Mouse (Mus musculus) stomach, embryonic 15.5 days (tissue): Measurements from ENCODE around the gene Prss23. TPM values are rescaled to one million over a fixed set of nuclear protein-coding genes. Genes with fewer than 3 reads are reported as not detected.

ENCODE experiments used
- ATAC-seq: fragments of 200-750 bp; cut with Nextera tagmentation; 2 replicates; pipeline ENCODE4 v1.8.0; 2017; ENCODE audit warnings: low read depth, moderate number of reproducible peaks, moderate TSS enrichment; ENCODE audit not compliant: insufficient read depth, low FRiP score
- H3K27ac ChIP-seq: fragments of 300-500 bp; sonication (generic); 2 replicates; pipeline ENCODE4 v1.5.1; 2015; ENCODE audit warnings: mild to moderate bottlenecking, inconsistent platforms
- H3K27me3 ChIP-seq: fragments of 300-500 bp; sonication (generic); replicated peaks from 2 replicates; pipeline ENCODE4 v1.6.1; 2015; ENCODE audit warnings: inconsistent platforms
- H3K36me3 ChIP-seq: fragments of 300-500 bp; sonication (generic); 2 replicates; pipeline ENCODE4 v1.6.1; 2015; ENCODE audit warnings: inconsistent platforms
- H3K4me1 ChIP-seq: fragments of 300-500 bp; sonication (generic); 2 replicates; pipeline ENCODE4 v1.6.1; 2015; ENCODE audit warnings: inconsistent platforms
- H3K4me2 ChIP-seq: fragments of 300-500 bp; sonication (generic); 2 replicates; pipeline ENCODE4 v1.6.1; 2015; ENCODE audit warnings: mild to moderate bottlenecking, inconsistent platforms
- H3K4me3 ChIP-seq: fragments of 300-500 bp; sonication (generic); replicated peaks from 2 replicates; pipeline ENCODE4 v1.5.1; 2015; ENCODE audit warnings: inconsistent platforms
- H3K9ac ChIP-seq: fragments of 300-500 bp; sonication (generic); 2 replicates; pipeline ENCODE4 v1.6.1; 2015; ENCODE audit warnings: inconsistent platforms
- H3K9me3 ChIP-seq: fragments of 300-500 bp; sonication (generic); 2 replicates; pipeline ENCODE4 v1.6.1; 2016; ENCODE audit warnings: inconsistent platforms
- WGBS: fragments of 180-500 bp; shearing (Covaris S2); methylation state at CpG from one replicate; pipeline ENCODE4 v1.1.7; 2015; 5-methylcytosine and 5-hydroxymethylcytosine counted together
- polyA plus RNA-seq: library from polyadenylated mRNA; unstranded; fragments of >200 nt; fragmentation: Nextera tagmentation; extraction: Ambion mirVana; gene quantifications from 2 replicates; pipeline ENCODE4 v1.2.1, GENCODE M21; 2015

The Prss23 gene
- 65.8 and 73.6 TPM in 2 replicates for polyA plus RNA-seq

GRCm38 (mm10) chr7:89526731-89527429 lies at the start of gene Prss23:
TSS of gene Prss23 (minus strand) at chr7:89527187.
- Histone ChIP-seq H3K9me3 (no peaks in the 10 kb centered on the region), H3K4me1 (no peaks in the 10 kb centered on the region), H3K27me3 (no peaks in the 10 kb centered on the region), H3K4me2 (no peak within 1 kb of the TSS), H3K36me3 (no peaks in the 10 kb centered on the region), H3K27ac (no peak within 1 kb of the TSS), H3K9ac (no peak within 1 kb of the TSS), H3K4me3 (no peak within 1 kb of the TSS)
- 63% methylated on average over 16 of the region's 16 CpGs for WGBS
- ATAC-seq: no peak

- Histone ChIP-seq H3K9ac (no peak overlapping the region), H3K9me3 (no peaks in the 10 kb centered on the region), H3K4me3 (no peak overlapping the region), H3K4me1 (no peaks in the 10 kb centered on the region), H3K27me3 (no peaks in the 10 kb centered on the region), H3K4me2 (no peak overlapping the region), H3K27ac (no peak overlapping the region), H3K36me3 (no peaks in the 10 kb centered on the region)
- 91% methylated on average over 3 of the region's 3 CpGs for WGBS
- ATAC-seq: no peak
These were observed 49.1 kb upstream of the Prss23 start for GRCm38 (mm10) chr7:89576127-89576526.

- Histone ChIP-seq H3K36me3 (no peaks in the 10 kb centered on the region), H3K4me3 (no peak overlapping the region), H3K27me3 (no peaks in the 10 kb centered on the region), H3K4me2 (no peak overlapping the region), H3K4me1 (0 out of 2 replicates have a peak, but pooled peaks cover 2% of the 10 kb centered on the region), H3K27ac (no peak overlapping the region), H3K9me3 (no peaks in the 10 kb centered on the region), H3K9ac (no peak overlapping the region)
- WGBS: 90% methylated on average over 2 of the region's 2 CpGs
- ATAC-seq: no peak
These were observed 37.6 kb upstream of the Prss23 start for GRCm38 (mm10) chr7:89564569-89564968.

- Histone ChIP-seq H3K4me2 (no peak overlapping the region), H3K27me3 (no peaks in the 10 kb centered on the region), H3K4me1 (0 out of 2 replicates have a peak, but pooled peaks cover 2% of the 10 kb centered on the region), H3K36me3 (no peaks in the 10 kb centered on the region), H3K9me3 (no peaks in the 10 kb centered on the region), H3K9ac (no peak overlapping the region), H3K27ac (no peak overlapping the region), H3K4me3 (no peak overlapping the region)
- WGBS: 78% methylated on average over 2 of the region's 2 CpGs
- no peak for ATAC-seq
These were observed 36.5 kb upstream of the Prss23 start for GRCm38 (mm10) chr7:89563501-89563900.

- no peak for ATAC-seq
- Histone ChIP-seq H3K27ac (no peak overlapping the region), H3K9ac (no peak overlapping the region), H3K4me2 (no peak overlapping the region), H3K27me3 (no peaks in the 10 kb centered on the region), H3K4me1 (0 out of 2 replicates have a peak, but pooled peaks cover 2% of the 10 kb centered on the region), H3K36me3 (no peaks in the 10 kb centered on the region), H3K9me3 (no peaks in the 10 kb centered on the region), H3K4me3 (no peak overlapping the region)
- WGBS: 73% methylated on average over 2 of the region's 2 CpGs
These were observed 35.2 kb upstream of the Prss23 start for GRCm38 (mm10) chr7:89562140-89562539.

- H3K36me3 ChIP-seq: no peaks in the 10 kb centered on the region
- no peaks in the 10 kb centered on the region for H3K27me3 ChIP-seq
- H3K4me3 ChIP-seq: no peak overlapping the region
- ATAC-seq: no peak
- H3K27ac ChIP-seq: no peak overlapping the region
- no peaks in the 10 kb centered on the region for H3K9me3 ChIP-seq
- no peak overlapping the region for H3K9ac ChIP-seq
- 61% methylated on average over 3 of the region's 3 CpGs for WGBS
- H3K4me2 ChIP-seq: no peak overlapping the region
- 0 out of 2 replicates have a peak, but pooled peaks cover 2% of the 10 kb centered on the region for H3K4me1 ChIP-seq
These were observed 34.0 kb upstream of the Prss23 start for GRCm38 (mm10) chr7:89560939-89561338.

- ATAC-seq: no peak
- no peaks in the 10 kb centered on the region for H3K36me3 ChIP-seq
- H3K4me1 ChIP-seq: 0 out of 2 replicates have a peak, but pooled peaks cover 5% of the 10 kb centered on the region
- no peaks in the 10 kb centered on the region for H3K9me3 ChIP-seq
- H3K27ac ChIP-seq: no peak overlapping the region; the same call in 1 of the 2 replicates
- WGBS: 32% methylated on average over 4 of the region's 4 CpGs
- no peak overlapping the region for H3K4me3 ChIP-seq
- no peak overlapping the region for H3K9ac ChIP-seq
- H3K4me2 ChIP-seq: no peak overlapping the region
- no peaks in the 10 kb centered on the region for H3K27me3 ChIP-seq
These were observed 32.6 kb upstream of the Prss23 start for GRCm38 (mm10) chr7:89559633-89560032.

- H3K9ac ChIP-seq: no peak overlapping the region
- no peak for ATAC-seq
- no peaks in the 10 kb centered on the region for H3K27me3 ChIP-seq
- no peaks in the 10 kb centered on the region for H3K9me3 ChIP-seq
- no peak overlapping the region for H3K4me2 ChIP-seq
- no peak overlapping the region; the same call in 1 of the 2 replicates for H3K27ac ChIP-seq
- 0 out of 2 replicates have a peak, but pooled peaks cover 5% of the 10 kb centered on the region for H3K4me1 ChIP-seq
- H3K4me3 ChIP-seq: no peak overlapping the region
- no peaks in the 10 kb centered on the region for H3K36me3 ChIP-seq
- 74% methylated on average over 4 of the region's 4 CpGs for WGBS
These were observed 32.1 kb upstream of the Prss23 start for GRCm38 (mm10) chr7:89559105-89559504.

GRCm38 (mm10) chr7:89558446-89559039 lies 31.6 kb upstream of the Prss23 start:
- Histone ChIP-seq H3K9me3 (no peaks in the 10 kb centered on the region), H3K4me3 (no peak overlapping the region), H3K4me1 (0 out of 2 replicates have a peak, but pooled peaks cover 3% of the 10 kb centered on the region), H3K27ac (no peak overlapping the region), H3K27me3 (no peaks in the 10 kb centered on the region), H3K4me2 (no peak overlapping the region), H3K9ac (no peak overlapping the region), H3K36me3 (no peaks in the 10 kb centered on the region)
- WGBS: 82% methylated on average over 11 of the region's 11 CpGs
- no peak for ATAC-seq

GRCm38 (mm10) chr7:89557056-89557455 lies 30.1 kb upstream of the Prss23 start:
- 80% methylated on average over 5 of the region's 5 CpGs for WGBS
- no peaks in the 10 kb centered on the region for H3K9me3 ChIP-seq
- no peak overlapping the region for H3K4me3 ChIP-seq
- H3K4me2 ChIP-seq: no peak overlapping the region
- H3K4me1 ChIP-seq: 0 out of 2 replicates have a peak, but pooled peaks cover 2% of the 10 kb centered on the region
- ATAC-seq: no peak
- no peaks in the 10 kb centered on the region for H3K36me3 ChIP-seq
- no peaks in the 10 kb centered on the region for H3K27me3 ChIP-seq
- H3K9ac ChIP-seq: no peak overlapping the region
- H3K27ac ChIP-seq: no peak overlapping the region

GRCm38 (mm10) chr7:89556652-89557051 lies 29.7 kb upstream of the Prss23 start:
- Histone ChIP-seq H3K9me3 (no peaks in the 10 kb centered on the region), H3K27me3 (no peaks in the 10 kb centered on the region), H3K4me1 (0 out of 2 replicates have a peak, but pooled peaks cover 2% of the 10 kb centered on the region), H3K9ac (no peak overlapping the region), H3K4me2 (no peak overlapping the region), H3K4me3 (no peak overlapping the region), H3K36me3 (no peaks in the 10 kb centered on the region), H3K27ac (no peak overlapping the region)
- WGBS: 68% methylated on average over 4 of the region's 4 CpGs
- ATAC-seq: no peak

GRCm38 (mm10) chr7:89555170-89555569 lies 28.2 kb upstream of the Prss23 start:
- H3K4me1 ChIP-seq: 0 out of 2 replicates have a peak, but pooled peaks cover 2% of the 10 kb centered on the region
- no peaks in the 10 kb centered on the region for H3K9me3 ChIP-seq
- no peak for ATAC-seq
- H3K9ac ChIP-seq: no peak overlapping the region
- H3K27me3 ChIP-seq: no peaks in the 10 kb centered on the region
- 62% methylated on average over 4 of the region's 4 CpGs for WGBS
- H3K4me3 ChIP-seq: no peak overlapping the region
- H3K36me3 ChIP-seq: no peaks in the 10 kb centered on the region
- no peak overlapping the region for H3K27ac ChIP-seq
- H3K4me2 ChIP-seq: no peak overlapping the region
